Mouse (Mus musculus): ENCODE results near the gene Zpbp2.
"Not testable (repeated sequence)": the region's sequence is repeated elsewhere in the genome, so short reads cannot be mapped to it uniquely, and the experiment has no call there.

Zpbp2 gene

DNA sequence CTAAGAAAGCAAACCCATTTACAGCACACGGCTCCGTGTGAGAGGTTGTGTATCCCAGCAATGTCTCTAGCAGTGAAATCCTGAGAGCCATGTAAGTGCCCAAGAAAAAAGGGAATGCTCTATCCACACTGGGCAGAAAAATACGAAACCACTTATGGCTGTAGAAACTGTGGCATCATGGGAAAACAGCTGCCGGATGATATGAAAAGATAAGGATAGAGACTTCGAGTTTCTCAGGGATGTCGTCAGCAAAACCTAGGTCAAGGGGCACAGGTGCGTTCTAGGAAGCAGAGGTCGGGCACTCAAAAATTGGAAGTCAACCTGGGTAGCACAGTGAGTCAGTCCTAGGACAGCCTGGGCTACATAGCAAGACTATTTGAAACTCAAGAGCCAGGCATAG is 38.4 kb downstream of the Zpbp2 start:
- DNase-seq (ENCODE audit: low read depth, low spot score) = no peak

DNA sequence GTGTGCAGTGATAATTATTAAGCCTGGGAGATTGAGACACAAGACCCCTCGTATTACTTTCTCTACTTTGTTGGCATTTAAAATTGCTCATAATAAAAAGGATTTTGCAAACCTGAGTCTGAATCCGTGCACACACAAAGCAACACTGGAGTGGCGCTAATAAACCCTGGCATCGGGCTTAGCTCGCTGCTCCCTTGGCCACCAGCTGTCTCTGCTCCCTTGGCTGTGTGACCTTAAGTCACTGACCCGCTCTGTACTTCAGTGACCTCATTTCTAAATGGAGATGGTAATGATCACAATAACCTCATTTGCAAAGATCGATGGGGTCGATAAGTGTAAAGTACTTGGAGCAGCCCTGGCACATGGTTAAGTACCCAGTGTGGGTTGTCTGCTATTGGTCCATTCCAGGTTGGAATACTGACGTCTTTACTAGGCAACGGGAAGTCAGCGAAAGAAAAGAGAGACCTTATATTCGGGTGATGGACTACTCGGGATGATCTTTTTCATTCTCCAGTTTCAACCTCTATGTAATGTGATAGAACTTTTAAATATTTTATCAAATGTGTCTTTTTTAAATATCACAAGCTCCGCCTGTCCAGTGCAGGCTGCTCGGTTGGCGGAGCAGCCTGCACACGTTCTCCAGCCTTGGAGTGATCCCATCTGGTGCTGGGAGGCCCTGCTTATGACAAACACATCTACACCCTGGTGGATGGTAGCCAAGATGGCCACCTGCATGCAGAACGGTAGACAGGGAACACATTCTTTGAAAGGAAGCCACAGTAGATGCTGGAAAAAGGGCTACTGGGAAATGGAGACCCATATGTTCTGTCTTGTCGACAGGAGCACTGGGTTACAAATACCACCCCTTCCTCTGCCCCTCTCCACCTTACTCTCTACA is 39.9 kb downstream of the Zpbp2 start:
- DNase-seq (ENCODE audit: low read depth, low spot score) = no peak

GRCm38 (mm10) chr11:98595021-98595420 is 44.1 kb downstream of the Zpbp2 start:
- DNase-seq (ENCODE audit: low read depth, low spot score) = no peak

GRCm38 (mm10) chr11:98595473-98595872 is 44.6 kb downstream of the Zpbp2 start:
- DNase-seq (ENCODE audit: low read depth, low spot score) = no peak

- no peak for DNase-seq (ENCODE audit: low read depth, low spot score)
Observed at GRCm38 (mm10) chr11:98595955-98596354, 45.1 kb downstream of the Zpbp2 start.

- DNase-seq (ENCODE audit: low read depth, low spot score) = no peak
Observed at GRCm38 (mm10) chr11:98597363-98597762, 46.5 kb downstream of the Zpbp2 start.

GRCm38 (mm10) chr11:98597991-98598390 is 47.1 kb downstream of the Zpbp2 start, which contains the start of gene Lrrc3c:
Lrrc3c (plus strand) TSS chr11:98598291.
- no peak for DNase-seq (ENCODE audit: low read depth, low spot score)

GRCm38 (mm10) chr11:98598851-98599290 is 48.0 kb downstream of the Zpbp2 start:
- no peak for DNase-seq (ENCODE audit: low read depth, low spot score)

- DNase-seq (ENCODE audit: low read depth, low spot score) = no peak
Observed at GRCm38 (mm10) chr11:98599291-98599690, 48.4 kb downstream of the Zpbp2 start.

DNA sequence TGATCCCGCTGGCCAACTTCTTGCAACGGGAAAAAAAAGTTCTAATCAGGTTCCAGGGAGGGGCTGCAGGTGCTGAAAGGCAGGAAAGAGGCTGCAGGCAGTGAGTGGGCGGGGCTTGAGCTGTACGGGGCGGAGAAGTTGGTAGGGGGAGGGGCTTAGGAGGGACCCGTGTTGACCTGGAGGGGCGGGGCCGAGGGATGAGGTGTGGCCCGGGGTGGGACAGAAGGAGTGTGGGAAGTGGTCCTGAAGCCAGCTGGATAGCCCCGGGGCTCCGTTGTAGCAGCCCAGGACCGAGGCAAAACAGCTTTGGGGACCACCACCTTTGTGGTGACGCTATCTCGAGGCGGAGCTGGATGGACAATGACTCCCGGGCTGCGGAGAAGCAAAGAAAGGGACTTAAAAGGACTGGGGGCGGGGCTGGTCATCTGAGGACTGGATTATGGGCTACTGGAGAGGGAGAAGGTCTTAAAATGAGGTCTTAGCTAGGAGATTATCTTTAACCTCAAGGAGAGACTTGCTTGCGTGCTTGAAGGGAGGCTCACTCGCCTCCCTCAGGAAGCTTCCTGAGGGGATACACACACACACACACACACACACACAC is 51.3 kb downstream of the Zpbp2 start:
- no peak for DNase-seq (ENCODE audit: low read depth, low spot score)

GRCm38 (mm10) chr11:98603953-98604352 is 53.1 kb downstream of the Zpbp2 start:
- no peak for DNase-seq (ENCODE audit: low read depth, low spot score)

DNA sequence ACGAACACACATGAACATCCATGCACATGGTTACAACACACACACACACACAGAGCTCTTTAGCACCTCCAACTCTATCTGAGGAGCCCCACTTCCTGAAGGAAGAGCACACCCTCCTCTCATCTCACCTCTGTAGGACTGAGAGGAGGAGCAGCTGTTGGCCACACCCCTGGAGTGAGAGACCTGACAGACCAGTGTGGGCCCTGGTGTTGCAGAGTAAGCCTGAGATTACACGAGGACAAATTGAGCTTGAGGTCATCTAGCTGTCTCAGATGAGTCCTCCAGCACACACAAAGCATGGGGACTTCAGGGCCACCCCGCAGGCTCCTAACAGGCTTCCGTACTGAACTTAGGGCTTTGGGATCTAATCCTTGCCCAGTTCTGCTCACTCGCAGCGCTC is 54.0 kb downstream of the Zpbp2 start:
- DNase-seq (ENCODE audit: low read depth, low spot score) = not testable (repeated sequence)

DNA sequence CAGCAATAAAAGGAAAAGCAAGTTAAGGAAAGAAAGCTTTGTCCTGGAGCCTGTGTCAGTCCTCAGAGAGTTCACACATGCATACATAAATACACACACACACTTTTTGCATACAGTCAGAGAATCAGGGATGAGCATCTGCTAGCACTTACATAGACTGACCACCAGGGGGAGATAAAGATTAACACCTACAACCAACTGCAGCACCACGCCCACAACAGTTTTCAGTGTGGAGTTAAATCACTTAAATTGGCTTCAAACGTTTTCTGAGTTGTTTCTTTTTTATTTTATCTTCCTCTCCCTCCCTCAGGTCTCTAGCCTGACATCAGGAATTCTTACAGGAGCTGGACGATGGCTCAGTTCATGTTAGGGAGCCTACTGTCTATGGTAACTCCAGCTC is 55.9 kb downstream of the Zpbp2 start:
- DNase-seq (ENCODE audit: low read depth, low spot score) = no peak

All from skeletal muscle tissue, adult 2 months (tissue).